Mouse (Mus musculus) cerebellum, adult 2 months (tissue): ENCODE data around the gene Sec61b.

Source experiments
- CTCF ChIP-seq: fragments of 200-500 bp; IDR thresholded peaks from 2 replicates; pipeline ENCODE4 v1.5.1; 2011; ENCODE audit warnings: low read depth, mild to moderate bottlenecking, control low read depth, low read length, moderate library complexity, borderline replicate concordance; ENCODE audit not compliant: insufficient read depth
- POLR2A ChIP-seq: fragments of 200-500 bp; IDR thresholded peaks from 2 replicates; pipeline ENCODE4 v1.6.1; 2011; ENCODE audit warnings: low read length, control low read depth, borderline replicate concordance; ENCODE audit not compliant: insufficient read depth

DNA sequence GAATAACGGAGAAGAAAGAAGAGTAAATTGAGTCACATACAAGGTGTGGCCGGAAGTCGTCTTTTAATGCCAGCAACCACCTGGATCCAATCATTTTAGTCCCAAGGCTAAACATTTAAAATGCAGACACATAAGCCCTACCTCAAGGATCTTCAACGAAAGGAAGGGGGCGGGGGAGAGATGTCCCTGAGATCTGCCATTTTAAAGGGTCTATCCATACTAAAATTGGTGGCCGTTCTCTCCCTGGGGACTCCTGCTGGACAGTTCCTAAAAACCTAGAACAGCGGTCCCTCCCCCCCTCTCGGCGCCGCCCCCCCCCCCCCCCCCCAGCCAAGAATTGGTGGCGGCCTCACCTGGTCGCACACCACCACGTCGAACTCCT is 881 bp upstream of the Sec61b start:
- 0 out of 2 replicates have a peak, but pooled peaks have one; percentile 9 for TF ChIP-seq CTCF
- no peak for TF ChIP-seq POLR2A
